Mouse (Mus musculus): ENCODE data around the gene Dnajb2. TPM values are rescaled to one million over a fixed set of nuclear protein-coding genes. Genes with fewer than 3 reads are reported as not detected.
A peak's percentile ranks its signal among the peaks of the same experiment; 100 is the strongest.

Dnajb2 gene
- polyA plus RNA-seq, 1 experiment from 2014 or later, result 14.4 TPM

- H3K27me3 ChIP-seq (ENCODE audit: control insufficient read depth, insufficient read depth, low read length), result no peaks in the 10 kb centered on the region
- H3K4me2 ChIP-seq (replicated peaks; ENCODE audit: low read depth, low read length), result no peak overlapping the region
- H3K9me3 ChIP-seq (ENCODE audit: control insufficient read depth, low read length), result no peaks in the 10 kb centered on the region
- H3K9ac ChIP-seq (ENCODE audit: low read depth, low read length), result no peak overlapping the region
- no peak overlapping the region for H3K27ac ChIP-seq (ENCODE audit: low read depth, low read length)
- no peak for ATAC-seq (ENCODE audit: low FRiP score, low TSS enrichment)
- H3K4me1 ChIP-seq (ENCODE audit: control insufficient read depth, insufficient read depth, low read length), result peaks cover 9% of the 10 kb centered on the region
- 71% methylated on average over 16 of the region's 16 CpGs for WGBS
- H3K36me3 ChIP-seq (ENCODE audit: control insufficient read depth, insufficient read depth, low read length), result no peaks in the 10 kb centered on the region
- H3K4me3 ChIP-seq (ENCODE audit: low read length), result no peak overlapping the region
These were observed 16.8 kb downstream of the Dnajb2 start for GRCm38 (mm10) chr1:75253029-75253428.

- Histone ChIP-seq H3K4me2 (replicated peaks; ENCODE audit: low read depth, low read length) (no peak overlapping the region), H3K9me3 (ENCODE audit: control insufficient read depth, low read length) (no peaks in the 10 kb centered on the region), H3K4me1 (ENCODE audit: control insufficient read depth, insufficient read depth, low read length) (peaks cover 4% of the 10 kb centered on the region), H3K27me3 (ENCODE audit: control insufficient read depth, insufficient read depth, low read length) (no peaks in the 10 kb centered on the region), H3K4me3 (ENCODE audit: low read length) (no peak overlapping the region), H3K27ac (ENCODE audit: low read depth, low read length) (no peak overlapping the region), H3K36me3 (ENCODE audit: control insufficient read depth, insufficient read depth, low read length) (no peaks in the 10 kb centered on the region), H3K9ac (ENCODE audit: low read depth, low read length) (no peak overlapping the region)
- no peak for ATAC-seq (ENCODE audit: low FRiP score, low TSS enrichment)
- 62% methylated on average over 16 of the region's 16 CpGs for WGBS
These were observed 17.8 kb downstream of the Dnajb2 start for GRCm38 (mm10) chr1:75253849-75254624.

GRCm38 (mm10) chr1:75254625-75255013, 18.4 kb downstream of the Dnajb2 start:
- Histone ChIP-seq H3K9me3 (ENCODE audit: control insufficient read depth, low read length) (no peaks in the 10 kb centered on the region), H3K9ac (ENCODE audit: low read depth, low read length) (no peak overlapping the region), H3K27me3 (ENCODE audit: control insufficient read depth, insufficient read depth, low read length) (no peaks in the 10 kb centered on the region), H3K4me1 (ENCODE audit: control insufficient read depth, insufficient read depth, low read length) (peaks cover 4% of the 10 kb centered on the region), H3K36me3 (ENCODE audit: control insufficient read depth, insufficient read depth, low read length) (no peaks in the 10 kb centered on the region), H3K4me2 (replicated peaks; ENCODE audit: low read depth, low read length) (no peak overlapping the region), H3K27ac (ENCODE audit: low read depth, low read length) (no peak overlapping the region), H3K4me3 (ENCODE audit: low read length) (no peak overlapping the region)
- no peak for ATAC-seq (ENCODE audit: low FRiP score, low TSS enrichment)
- WGBS, result 85% methylated on average over 8 of the region's 8 CpGs

GRCm38 (mm10) chr1:75255516-75256046, 19.4 kb downstream of the Dnajb2 start:
- Histone ChIP-seq H3K27me3 (ENCODE audit: control insufficient read depth, insufficient read depth, low read length) (no peaks in the 10 kb centered on the region), H3K4me1 (ENCODE audit: control insufficient read depth, insufficient read depth, low read length) (peaks cover 4% of the 10 kb centered on the region), H3K4me2 (replicated peaks; ENCODE audit: low read depth, low read length) (no peak overlapping the region), H3K27ac (ENCODE audit: low read depth, low read length) (no peak overlapping the region), H3K36me3 (ENCODE audit: control insufficient read depth, insufficient read depth, low read length) (no peaks in the 10 kb centered on the region), H3K9me3 (ENCODE audit: control insufficient read depth, low read length) (no peaks in the 10 kb centered on the region), H3K4me3 (ENCODE audit: low read length) (no peak overlapping the region), H3K9ac (ENCODE audit: low read depth, low read length) (no peak overlapping the region)
- no peak for ATAC-seq (ENCODE audit: low FRiP score, low TSS enrichment)
- 62% methylated on average over 10 of the region's 10 CpGs for WGBS

- Histone ChIP-seq H3K4me2 (replicated peaks; ENCODE audit: low read depth, low read length) (no peak overlapping the region), H3K27me3 (ENCODE audit: control insufficient read depth, insufficient read depth, low read length) (peaks cover 31% of the 10 kb centered on the region), H3K27ac (ENCODE audit: low read depth, low read length) (no peak overlapping the region), H3K9ac (ENCODE audit: low read depth, low read length) (no peak overlapping the region), H3K4me1 (ENCODE audit: control insufficient read depth, insufficient read depth, low read length) (no peaks in the 10 kb centered on the region), H3K9me3 (ENCODE audit: control insufficient read depth, low read length) (no peaks in the 10 kb centered on the region), H3K4me3 (ENCODE audit: low read length) (no peak overlapping the region), H3K36me3 (ENCODE audit: control insufficient read depth, insufficient read depth, low read length) (no peaks in the 10 kb centered on the region)
- no peak for ATAC-seq (ENCODE audit: low FRiP score, low TSS enrichment)
These were observed 25.1 kb downstream of the Dnajb2 start for GRCm38 (mm10) chr1:75261278-75261677.

GRCm38 (mm10) chr1:75262969-75263951, 27.1 kb downstream of the Dnajb2 start:
- Histone ChIP-seq H3K4me1 (ENCODE audit: control insufficient read depth, insufficient read depth, low read length) (no peaks in the 10 kb centered on the region), H3K9me3 (ENCODE audit: control insufficient read depth, low read length) (no peaks in the 10 kb centered on the region), H3K27me3 (ENCODE audit: control insufficient read depth, insufficient read depth, low read length) (peaks cover 31% of the 10 kb centered on the region), H3K4me3 (ENCODE audit: low read length) (peak overlapping the region; percentile 16), H3K4me2 (replicated peaks; ENCODE audit: low read depth, low read length) (no peak overlapping the region; the same call in 1 of the 2 replicates), H3K9ac (ENCODE audit: low read depth, low read length) (no peak overlapping the region), H3K27ac (ENCODE audit: low read depth, low read length) (no peak overlapping the region), H3K36me3 (ENCODE audit: control insufficient read depth, insufficient read depth, low read length) (no peaks in the 10 kb centered on the region)
- 1% methylated on average over 40 of the region's 40 CpGs for WGBS
- ATAC-seq (ENCODE audit: low FRiP score, low TSS enrichment), result peak; percentile 49

GRCm38 (mm10) chr1:75264091-75264880, 28.1 kb downstream of the Dnajb2 start, which contains the start of gene Ptprn:
Gene Ptprn, minus strand, starts transcription at chr1:75264502.
- H3K27me3 ChIP-seq (ENCODE audit: control insufficient read depth, insufficient read depth, low read length), result peaks cover 35% of the 10 kb centered on the region
- H3K9ac ChIP-seq (ENCODE audit: low read depth, low read length), result no peak within 1 kb of the TSS
- no peaks in the 10 kb centered on the region for H3K36me3 ChIP-seq (ENCODE audit: control insufficient read depth, insufficient read depth, low read length)
- no peak within 1 kb of the TSS; the same call in 1 of the 2 replicates for H3K4me2 ChIP-seq (replicated peaks; ENCODE audit: low read depth, low read length)
- no peak within 1 kb of the TSS for H3K27ac ChIP-seq (ENCODE audit: low read depth, low read length)
- H3K4me1 ChIP-seq (ENCODE audit: control insufficient read depth, insufficient read depth, low read length), result no peaks in the 10 kb centered on the region
- WGBS, result 12% methylated on average over 28 of the region's 32 CpGs
- H3K9me3 ChIP-seq (ENCODE audit: control insufficient read depth, low read length), result no peaks in the 10 kb centered on the region
- H3K4me3 ChIP-seq (ENCODE audit: low read length), result peak within 1 kb of the TSS; percentile 16
- no peak for ATAC-seq (ENCODE audit: low FRiP score, low TSS enrichment)
